Mouse (Mus musculus) embryonic fibroblast, embryonic 13.5 days (primary cell): Measurements from ENCODE around the gene Acsl6. TPM values are rescaled to one million over a fixed set of nuclear protein-coding genes. Genes with fewer than 3 reads are reported as not detected.
"Not testable (repeated sequence)": the region's sequence is repeated elsewhere in the genome, so short reads cannot be mapped to it uniquely, and the experiment has no call there.

Experiments
- H3K27ac ChIP-seq: 2 replicates; pipeline ENCODE4 v1.5.1; 2012; ENCODE audit warnings: low read length, control low read depth, inconsistent platforms; ENCODE audit not compliant: insufficient read depth
- H3K4me1 ChIP-seq: 2 replicates; pipeline ENCODE4 v1.6.1; 2011; ENCODE audit warnings: low read length; ENCODE audit not compliant: control insufficient read depth, insufficient read depth
- H3K4me3 ChIP-seq: 2 replicates; pipeline ENCODE4 v1.5.1; 2011; ENCODE audit warnings: mild to moderate bottlenecking, control low read depth, low read length; ENCODE audit not compliant: insufficient read depth
- CTCF ChIP-seq: IDR thresholded peaks from 2 replicates; pipeline ENCODE4 v1.5.1; 2011; ENCODE audit warnings: mild to moderate bottlenecking, control low read depth, low read length, moderate library complexity, borderline replicate concordance; ENCODE audit not compliant: insufficient read depth
- POLR2A ChIP-seq: IDR thresholded peaks from 2 replicates; pipeline ENCODE4 v1.6.1; 2011; ENCODE audit warnings: low read depth, mild to moderate bottlenecking, control low read depth, low read length, moderate library complexity
- polyA plus RNA-seq: library from polyadenylated mRNA; stranded (reverse); fragments of >200 nt; gene quantifications from 2 replicates; pipeline ENCODE4 v1.2.4, GENCODE M21; 2011; ENCODE audit warnings: low read depth; ENCODE audit not compliant: missing spikeins, insufficient read length

Acsl6 gene
- polyA plus RNA-seq, 1 experiment, result 1.1 TPM

DNA sequence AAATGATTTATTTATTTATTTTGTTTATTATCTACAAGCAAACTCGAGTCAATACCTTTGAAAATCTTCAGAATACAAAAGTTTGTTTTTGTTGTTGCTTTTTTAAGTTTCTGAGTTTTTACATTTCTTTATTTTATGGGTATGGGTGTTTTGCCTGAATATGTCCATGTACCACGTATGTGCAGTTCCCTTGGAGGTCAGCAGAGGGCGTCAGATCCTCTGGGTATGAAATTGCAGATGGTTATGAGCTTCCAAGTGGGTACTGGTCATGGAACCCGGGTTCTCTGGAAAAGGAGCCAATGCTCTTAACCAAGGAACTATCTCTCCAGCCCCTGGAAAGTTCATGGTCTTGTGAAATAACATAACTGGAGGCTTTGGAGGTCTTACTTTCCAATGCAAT is 53.1 kb downstream of the Acsl6 start:
- TF ChIP-seq CTCF, result peak; percentile 16; the same call in 1 of the 2 replicates
- no peak for TF ChIP-seq POLR2A
- no peaks in the 10 kb centered on the region for H3K4me1 ChIP-seq
- H3K4me3 ChIP-seq, result no peak overlapping the region
- H3K27ac ChIP-seq, result no peak overlapping the region

DNA sequence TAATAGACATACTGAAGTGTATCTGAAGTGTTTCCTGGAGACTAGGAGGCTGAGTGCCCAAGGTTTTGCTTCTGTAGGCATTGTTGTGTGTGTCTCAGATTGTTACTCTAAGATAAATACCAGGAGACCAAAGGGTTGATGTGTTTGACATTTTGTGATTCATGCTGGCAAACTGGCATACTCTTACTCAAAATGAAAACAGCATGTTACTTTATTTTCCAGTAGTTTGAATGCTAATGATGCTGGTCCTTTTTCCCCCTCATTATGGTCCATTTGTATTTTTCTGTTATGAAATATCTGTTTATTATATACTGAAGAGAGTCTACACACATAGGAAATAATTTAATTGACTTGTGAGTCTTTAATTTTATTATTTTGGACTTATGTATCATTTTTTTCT is 69.0 kb downstream of the Acsl6 start:
- TF ChIP-seq CTCF, result no peak
- Histone ChIP-seq H3K27ac (no peak overlapping the region), H3K4me3 (no peak overlapping the region), H3K4me1 (no peaks in the 10 kb centered on the region)

DNA sequence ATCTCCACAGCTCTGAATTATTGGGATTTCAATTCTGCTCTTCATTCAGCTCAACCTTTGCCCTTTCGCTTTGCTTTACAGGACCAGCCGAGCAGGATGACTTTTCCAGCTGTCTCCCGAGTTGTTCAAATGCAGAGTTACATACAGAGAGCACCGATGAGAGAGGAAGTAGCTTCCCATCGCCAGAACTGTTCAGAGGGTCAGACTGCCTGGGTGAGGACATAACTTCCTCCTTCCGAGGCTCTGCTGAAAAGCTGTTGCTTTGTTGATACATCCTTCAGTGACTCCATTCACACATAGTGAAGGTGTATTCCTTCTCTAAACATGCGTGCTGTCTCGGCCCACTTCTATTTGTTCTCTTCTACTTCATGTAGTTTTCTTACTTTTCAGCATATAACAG is 86.8 kb downstream of the Acsl6 start:
- Histone ChIP-seq H3K4me3 (no peak overlapping the region), H3K4me1 (no peaks in the 10 kb centered on the region), H3K27ac (no peak overlapping the region)
- TF ChIP-seq POLR2A (no peak), CTCF (no peak)

DNA sequence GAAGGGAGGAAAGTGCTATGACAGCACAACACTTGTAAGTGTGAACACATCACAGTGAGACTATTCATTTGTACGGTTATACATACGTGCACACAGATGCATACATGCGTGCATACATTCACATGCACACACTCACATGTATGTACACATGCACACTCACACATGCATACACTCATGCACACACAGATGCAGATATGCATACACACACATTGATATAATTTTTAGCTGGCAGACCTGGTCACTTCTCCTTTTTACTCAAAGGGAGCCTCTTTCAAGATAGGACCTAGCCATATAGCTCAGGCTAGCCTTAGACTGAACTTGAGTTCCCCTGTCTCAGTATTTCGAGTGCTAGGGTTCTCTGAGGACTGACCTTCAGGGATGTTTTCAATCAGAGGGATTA is 87.7 kb downstream of the Acsl6 start:
- no peak overlapping the region for H3K4me3 ChIP-seq
- no peak overlapping the region for H3K27ac ChIP-seq
- no peak for TF ChIP-seq CTCF
- no peak for TF ChIP-seq POLR2A
- H3K4me1 ChIP-seq, result no peaks in the 10 kb centered on the region

DNA sequence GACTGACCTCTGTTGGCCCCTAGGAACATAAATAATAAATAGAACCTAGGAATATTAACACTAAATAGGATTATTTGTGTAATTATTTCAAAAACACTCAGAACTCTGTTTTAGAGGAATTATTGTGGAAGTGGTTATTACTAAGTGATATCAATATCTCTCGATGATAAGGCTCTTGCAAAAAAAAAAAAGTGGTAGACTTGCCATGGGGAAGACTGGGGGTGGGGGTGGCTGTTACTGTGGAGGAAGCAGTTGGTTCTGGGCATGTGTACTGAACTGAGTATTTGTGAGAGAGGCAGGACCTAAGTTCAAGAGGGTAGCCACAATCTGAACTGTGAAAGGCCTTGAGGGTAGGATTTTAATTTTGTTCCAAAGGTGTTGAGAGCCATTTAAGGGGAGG is 93.1 kb downstream of the Acsl6 start:
- H3K4me1 ChIP-seq, result no peaks in the 10 kb centered on the region
- H3K4me3 ChIP-seq, result no peak overlapping the region
- no peak overlapping the region for H3K27ac ChIP-seq
- TF ChIP-seq CTCF (no peak), POLR2A (no peak)

DNA sequence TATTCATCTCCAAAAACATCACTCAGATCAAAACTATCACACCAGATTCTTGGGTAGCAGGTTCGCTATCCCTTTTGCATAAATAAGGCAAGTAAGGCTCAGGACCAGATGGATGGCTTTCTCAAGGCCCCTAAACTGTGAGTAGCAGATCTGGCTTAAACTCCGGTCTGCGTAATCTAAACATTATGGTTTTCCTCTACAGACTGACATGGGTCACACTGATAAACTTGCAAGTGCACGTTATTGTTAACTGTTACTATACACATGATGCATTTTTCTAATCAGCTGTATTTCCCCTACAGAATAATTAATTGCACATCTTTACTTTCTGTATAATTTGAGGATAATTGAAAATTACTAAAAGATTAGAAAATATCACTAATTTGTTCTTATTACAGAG is 94.5 kb downstream of the Acsl6 start:
- TF ChIP-seq CTCF (no peak), POLR2A (no peak)
- Histone ChIP-seq H3K4me1 (no peaks in the 10 kb centered on the region), H3K4me3 (no peak overlapping the region), H3K27ac (no peak overlapping the region)

DNA sequence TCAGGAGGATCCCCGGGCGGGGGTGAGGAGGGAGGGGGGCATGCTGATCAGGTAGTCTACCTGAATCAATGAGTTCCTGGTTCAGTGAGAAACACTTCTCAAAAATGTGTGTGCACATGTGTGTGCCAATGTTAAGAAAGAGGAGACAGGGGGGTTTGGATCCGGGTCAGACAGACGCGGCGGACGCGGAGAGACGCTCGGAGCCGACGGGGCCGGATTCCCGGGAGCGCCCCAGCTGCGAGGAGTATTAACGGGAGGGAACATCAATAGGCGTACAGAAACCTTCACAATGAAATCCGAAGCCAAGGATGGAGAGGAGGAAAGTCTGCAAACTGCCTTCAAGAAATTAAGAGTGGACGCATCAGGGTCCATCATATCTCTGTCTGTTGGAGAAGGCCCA is 97.2 kb downstream of the Acsl6 start:
- H3K4me3 ChIP-seq, H3K4me1 ChIP-seq, H3K27ac ChIP-seq: not testable (repeated sequence)

DNA sequence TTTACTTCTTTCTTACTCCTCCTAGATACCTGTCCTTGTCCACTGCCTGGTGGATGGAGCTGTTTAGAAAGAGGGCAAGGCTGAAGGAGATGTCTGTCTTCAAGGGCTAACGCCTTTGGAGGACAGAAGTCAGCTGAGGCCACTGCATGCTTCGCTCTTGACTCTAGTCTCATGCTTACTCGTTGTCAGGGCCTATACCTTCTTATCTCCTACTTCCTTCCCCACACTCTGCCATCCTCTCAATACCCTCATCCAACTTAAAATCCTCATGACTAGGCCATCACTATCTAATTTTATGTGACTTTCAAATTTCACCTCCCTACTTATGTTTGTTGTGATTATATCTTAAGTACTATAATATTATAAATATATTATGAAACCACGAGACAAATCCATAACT is 101.3 kb downstream of the Acsl6 start:
- Histone ChIP-seq H3K4me3 (no peak overlapping the region), H3K27ac (no peak overlapping the region), H3K4me1 (no peaks in the 10 kb centered on the region)
- TF ChIP-seq POLR2A, result no peak
- TF ChIP-seq CTCF, result no peak

DNA sequence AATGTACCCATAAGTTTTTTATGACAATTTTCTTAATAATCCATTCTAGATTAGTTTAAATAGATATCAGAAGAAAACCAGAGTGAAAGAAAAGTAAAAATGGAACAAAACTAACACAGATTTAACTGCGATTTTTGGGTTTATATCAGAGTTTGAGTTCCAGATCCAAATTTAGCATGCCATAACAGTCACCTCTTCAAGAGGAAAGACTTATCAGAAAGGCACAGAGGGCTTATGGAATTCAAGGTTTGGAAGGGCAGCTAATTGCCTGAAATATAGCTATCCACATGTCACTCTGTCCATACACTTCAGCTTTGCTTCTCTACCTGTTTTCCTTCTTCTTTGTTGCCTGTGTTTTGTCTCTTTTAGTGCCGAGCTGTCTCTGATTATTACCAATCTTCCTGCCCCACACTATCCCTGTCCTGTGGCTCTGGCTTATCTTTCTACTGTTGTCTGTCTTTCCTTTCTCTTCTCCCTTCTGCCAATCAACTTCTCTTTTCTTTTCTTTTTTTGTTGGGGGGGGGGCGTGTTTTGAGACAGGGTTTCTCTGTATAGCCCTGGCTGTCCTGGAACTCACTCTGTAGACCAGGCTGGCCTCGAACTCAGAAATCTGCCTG is 103.4 kb downstream of the Acsl6 start:
- Histone ChIP-seq H3K27ac (no peak overlapping the region), H3K4me1 (no peaks in the 10 kb centered on the region), H3K4me3 (no peak overlapping the region)
- TF ChIP-seq POLR2A, result no peak
- no peak for TF ChIP-seq CTCF

DNA sequence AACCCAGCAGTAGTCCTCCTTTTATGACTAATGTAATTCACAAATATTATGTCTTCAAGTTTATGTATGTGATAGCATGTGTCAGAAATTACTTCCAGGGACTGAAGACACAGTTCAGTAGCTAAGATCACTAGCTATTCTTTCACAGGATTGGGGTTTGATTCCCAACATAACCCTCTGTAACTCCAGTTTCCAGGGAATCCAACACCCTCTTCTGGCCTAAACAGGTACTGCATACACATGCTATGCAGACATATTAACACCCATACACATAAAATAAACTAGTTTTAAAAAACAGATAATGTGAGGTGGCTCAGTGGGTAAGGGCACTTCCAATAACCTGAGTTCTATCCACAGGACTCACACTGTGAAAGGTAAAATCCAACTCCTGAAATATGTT is 107.0 kb downstream of the Acsl6 start:
- Histone ChIP-seq H3K4me3 (no peak overlapping the region), H3K27ac (no peak overlapping the region), H3K4me1 (no peaks in the 10 kb centered on the region)
- TF ChIP-seq POLR2A, result no peak
- TF ChIP-seq CTCF, result no peak

DNA sequence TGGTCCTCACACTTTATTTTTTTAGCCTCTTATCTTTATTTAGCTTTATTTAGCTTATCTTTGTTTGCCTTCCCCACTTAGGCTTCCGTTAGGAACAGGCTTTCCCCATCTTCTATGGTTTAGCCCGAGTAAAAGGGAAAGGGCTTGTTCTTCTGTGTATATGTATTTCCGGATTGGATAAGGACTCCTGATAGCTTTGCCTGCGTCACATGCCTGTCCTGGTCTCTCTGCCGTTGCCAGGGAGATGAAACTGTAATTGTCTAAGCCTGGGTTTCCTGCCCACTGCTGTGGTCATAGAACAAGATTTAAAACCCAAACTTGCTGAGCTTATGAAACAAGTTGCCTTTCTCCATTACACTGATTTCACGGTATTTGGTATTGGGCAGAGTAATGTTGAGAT is 109.4 kb downstream of the Acsl6 start:
- no peak overlapping the region for H3K27ac ChIP-seq
- TF ChIP-seq CTCF (no peak), POLR2A (no peak)

More for the DNA sequence above, 109.4 kb downstream of the Acsl6 start:
- H3K4me3 ChIP-seq, result no peak overlapping the region
- H3K4me1 ChIP-seq, result no peaks in the 10 kb centered on the region

Other genes with a start within 250 kb of the Acsl6 start
- 18.3 and 20.0 TPM in 2 replicates for gene Pdlim4, start 234.8 kb upstream of the Acsl6 start, polyA plus RNA-seq
- 76.7 and 86.7 TPM in 2 replicates for gene P4ha2, start 203.7 kb upstream of the Acsl6 start, polyA plus RNA-seq
- gene Csf2, start 54.1 kb upstream of the Acsl6 start, polyA plus RNA-seq, result not detected in 2 replicates
- gene Il3, start 36.5 kb upstream of the Acsl6 start, polyA plus RNA-seq, result not detected in 2 replicates
- not detected in 2 replicates for gene Meikin, start 66.9 kb downstream of the Acsl6 start, polyA plus RNA-seq
- 30.0 and 38.5 TPM in 2 replicates for gene Fnip1, start 134.4 kb downstream of the Acsl6 start, polyA plus RNA-seq
- gene Rapgef6, start 219.0 kb downstream of the Acsl6 start, polyA plus RNA-seq, result 20.7 and 21.7 TPM in 2 replicates